Mouse (Mus musculus) E14TG2a.4 (cell line): ENCODE data around the gene Ubqln1.

Experiments
- H3K27me3 ChIP-seq: 2 replicates; pipeline ENCODE4 v1.6.1; 2014; ENCODE audit warnings: low read length, control low read depth; ENCODE audit not compliant: insufficient read depth
- H3K36me3 ChIP-seq: 2 replicates; pipeline ENCODE4 v1.6.1; 2014; ENCODE audit warnings: low read length, control low read depth; ENCODE audit not compliant: insufficient read depth
- H3K4me1 ChIP-seq: replicated peaks from 2 replicates; pipeline ENCODE4 v1.6.1; 2014; ENCODE audit warnings: low read depth, low read length, control low read depth
- H3K4me3 ChIP-seq: replicated peaks from 2 replicates; pipeline ENCODE4 v1.5.1; 2014; ENCODE audit warnings: mild to moderate bottlenecking, low read length
- H3K9me3 ChIP-seq: 2 replicates; pipeline ENCODE4 v1.6.1; 2014; ENCODE audit warnings: low read length, control low read depth
- CTCF ChIP-seq: conservative IDR thresholded peaks from 2 replicates; pipeline ENCODE4 v1.5.1; 2014; ENCODE audit warnings: low read length
- NANOG ChIP-seq: IDR thresholded peaks from 2 replicates; pipeline ENCODE4 v1.6.1; 2014; ENCODE audit warnings: borderline replicate concordance, low read length, mixed read lengths
- POU5F1 ChIP-seq: IDR thresholded peaks from 2 replicates; pipeline ENCODE4 v1.6.1; 2014; ENCODE audit warnings: low read length, borderline replicate concordance

The Ubqln1 gene

DNA sequence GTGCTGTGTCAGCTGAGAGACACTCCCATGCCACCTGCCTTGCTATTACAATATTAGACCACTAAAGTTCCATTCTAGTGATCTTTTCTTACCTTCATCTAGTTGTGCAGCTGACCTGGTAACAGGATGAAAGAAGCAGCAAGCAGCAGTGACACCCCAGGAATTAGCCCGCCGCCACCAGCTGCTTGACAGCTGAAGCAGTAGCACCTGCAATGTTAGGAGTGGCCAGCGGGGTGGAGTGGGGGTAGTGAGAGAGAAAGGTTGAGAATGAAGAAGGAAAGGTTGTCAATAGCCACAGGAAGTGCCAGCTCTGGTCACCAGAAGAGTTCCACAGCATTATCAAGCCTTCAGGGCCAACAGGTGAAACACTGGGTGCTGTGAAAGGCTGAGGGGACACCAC lies 83.8 kb downstream of the Ubqln1 start:
- H3K4me1 ChIP-seq, result peaks cover 24% of the 10 kb centered on the region
- H3K9me3 ChIP-seq, result peaks cover 3% of the 10 kb centered on the region; the same call in 1 of the 2 replicates
- H3K36me3 ChIP-seq, result peaks cover under 1% of the 10 kb centered on the region
- TF ChIP-seq POU5F1 (no peak), NANOG (no peak), CTCF (0 out of 2 replicates have a peak, but pooled peaks have one; percentile 11)
- no peaks in the 10 kb centered on the region for H3K27me3 ChIP-seq
- H3K4me3 ChIP-seq, result no peak overlapping the region

DNA sequence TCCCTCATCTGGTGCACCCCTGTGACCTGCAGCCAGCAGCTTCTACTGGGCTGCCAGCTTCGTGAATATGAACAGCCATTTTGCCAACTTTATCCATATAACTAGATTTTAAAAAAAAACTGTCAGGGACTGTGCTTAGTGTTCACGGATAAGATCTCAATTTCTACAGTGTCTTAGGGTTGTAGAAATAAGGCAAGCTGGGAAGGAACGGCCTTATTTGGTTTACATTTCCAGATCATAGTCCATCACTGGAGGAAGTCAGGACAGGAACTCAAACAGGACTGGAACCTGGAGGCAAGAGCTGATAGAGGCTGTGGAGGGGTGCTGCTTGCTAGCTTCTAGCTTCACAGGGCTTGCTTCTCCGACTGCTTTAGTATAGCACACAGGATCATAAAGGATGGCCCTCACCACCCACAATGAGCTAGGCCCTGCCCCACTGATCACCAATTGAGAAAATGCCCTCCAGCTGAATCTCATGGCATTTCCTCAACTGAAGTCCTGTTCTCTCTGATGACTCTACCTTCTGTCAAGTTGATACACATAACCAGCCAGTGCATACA lies 85.7 kb downstream of the Ubqln1 start:
- H3K27me3 ChIP-seq, result no peaks in the 10 kb centered on the region
- no peak for TF ChIP-seq NANOG
- TF ChIP-seq POU5F1, result no peak
- no peak for TF ChIP-seq CTCF
- H3K9me3 ChIP-seq, result no peaks in the 10 kb centered on the region
- H3K4me1 ChIP-seq, result peaks cover 38% of the 10 kb centered on the region
- H3K4me3 ChIP-seq, result peak overlapping the region; percentile 91
- peaks cover 20% of the 10 kb centered on the region for H3K36me3 ChIP-seq

DNA sequence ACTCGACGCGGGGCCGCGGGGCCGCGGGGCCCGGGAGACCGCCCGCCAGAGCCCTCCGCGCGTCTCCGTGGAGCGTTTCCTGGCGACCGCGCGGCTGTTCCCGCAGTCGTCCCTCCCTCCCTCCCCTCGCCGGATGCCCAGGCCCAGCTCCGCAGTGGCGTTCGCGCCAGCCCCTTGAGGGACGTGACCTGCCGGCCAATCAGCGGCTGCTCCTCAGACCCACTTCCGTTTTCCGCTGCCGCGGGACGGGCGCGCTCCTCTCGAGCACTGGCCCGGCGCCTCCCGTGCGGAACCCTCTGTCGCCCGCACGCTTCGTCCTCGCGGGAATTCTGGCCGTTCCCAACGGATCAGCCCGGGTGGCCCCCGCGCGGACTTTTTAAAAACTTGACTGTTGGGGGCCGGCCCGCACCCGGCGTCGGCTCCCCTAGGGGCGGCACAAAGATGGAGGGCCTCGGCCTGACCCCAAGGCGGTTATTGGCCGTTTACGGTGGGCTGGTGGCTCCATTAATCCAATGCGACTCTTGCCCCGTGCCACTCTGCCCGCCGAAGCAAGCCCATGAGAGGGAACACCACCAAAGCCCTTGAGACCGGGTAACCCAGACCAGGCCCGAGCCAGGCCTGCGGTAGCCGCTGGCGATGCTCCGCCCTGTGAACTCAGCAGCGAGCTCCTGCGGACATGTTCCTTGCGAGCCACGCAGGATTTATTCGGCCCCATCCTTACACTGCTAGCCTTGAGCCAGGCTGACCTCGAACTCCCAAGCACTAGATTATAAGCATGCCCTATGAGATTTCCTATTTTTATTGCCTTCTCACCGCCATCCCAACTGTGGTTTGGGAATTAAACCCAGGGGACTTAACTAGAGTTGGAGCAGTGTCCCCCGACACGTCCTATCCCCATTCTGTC lies 86.4 kb downstream of the Ubqln1 start:
- TF ChIP-seq POU5F1, result no peak
- no peak for TF ChIP-seq NANOG
- no peaks in the 10 kb centered on the region for H3K9me3 ChIP-seq
- no peaks in the 10 kb centered on the region for H3K27me3 ChIP-seq
- H3K36me3 ChIP-seq, result peaks cover 23% of the 10 kb centered on the region
- H3K4me1 ChIP-seq, result peaks cover 46% of the 10 kb centered on the region
- H3K4me3 ChIP-seq, result peak overlapping the region; percentile 91

DNA sequence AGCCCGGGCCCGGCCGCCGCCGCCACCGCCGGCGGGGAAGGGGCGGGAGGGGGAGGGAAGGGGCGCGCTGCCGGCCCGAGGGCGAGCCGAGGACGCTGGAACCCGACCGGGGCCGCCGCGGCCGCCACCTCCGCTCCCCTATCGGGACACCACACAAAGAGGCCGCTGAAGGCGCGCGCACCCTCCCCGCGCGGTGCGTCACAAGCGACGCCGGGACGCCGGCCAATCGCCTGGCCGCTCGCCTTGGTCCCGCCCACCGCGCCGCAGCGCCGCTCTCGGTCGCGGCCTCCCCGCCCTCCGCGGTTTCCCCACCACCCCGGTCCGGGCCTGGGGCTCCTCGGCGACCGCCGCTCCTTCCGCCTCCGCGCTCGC lies 87.1 kb downstream of the Ubqln1 start, which contains the start of gene Hnrnpa0:
TSS of gene Hnrnpa0 (minus strand) at position 161 of the 372 bp plus-strand sequence.
- Histone ChIP-seq H3K9me3 (no peaks in the 10 kb centered on the region), H3K27me3 (no peaks in the 10 kb centered on the region), H3K36me3 (peaks cover 23% of the 10 kb centered on the region), H3K4me1 (peaks cover 47% of the 10 kb centered on the region), H3K4me3 (peak within 1 kb of the TSS; percentile 91)
- TF ChIP-seq CTCF (no peak), NANOG (no peak), POU5F1 (no peak)

DNA sequence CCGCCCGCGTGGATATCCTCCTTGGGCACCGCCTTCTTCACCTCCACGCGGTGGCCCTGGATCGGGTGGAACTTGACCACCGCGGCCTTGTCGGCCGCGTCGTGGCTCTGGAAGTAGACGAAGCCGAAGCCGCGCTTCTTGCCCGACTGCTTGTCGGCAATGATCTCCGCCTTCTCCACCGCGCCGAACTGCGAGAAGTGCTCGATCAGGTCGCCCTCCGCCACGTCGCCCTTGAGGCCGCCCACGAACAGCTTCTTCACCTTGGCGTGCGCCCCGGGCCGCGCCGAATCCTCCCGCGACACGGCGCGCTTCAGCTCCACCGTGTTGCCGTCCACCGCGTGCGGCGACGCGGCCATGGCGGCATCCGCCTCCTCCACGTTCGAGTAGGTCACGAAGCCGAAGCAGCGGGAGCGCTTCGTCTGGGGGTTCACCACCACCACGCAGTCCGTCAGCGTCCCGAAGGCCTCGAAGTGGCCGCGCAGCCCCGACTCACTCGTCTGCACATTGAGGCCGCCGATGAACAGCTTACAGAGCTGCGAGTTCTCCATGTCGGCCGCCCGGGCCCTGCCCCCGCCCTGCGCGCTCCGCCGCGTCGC lies 87.6 kb downstream of the Ubqln1 start:
- no peaks in the 10 kb centered on the region for H3K27me3 ChIP-seq
- peaks cover 23% of the 10 kb centered on the region for H3K36me3 ChIP-seq
- TF ChIP-seq POU5F1 (no peak), CTCF (no peak), NANOG (no peak)
- H3K4me1 ChIP-seq, result peaks cover 47% of the 10 kb centered on the region
- no peaks in the 10 kb centered on the region for H3K9me3 ChIP-seq
- peak overlapping the region; percentile 91 for H3K4me3 ChIP-seq

DNA sequence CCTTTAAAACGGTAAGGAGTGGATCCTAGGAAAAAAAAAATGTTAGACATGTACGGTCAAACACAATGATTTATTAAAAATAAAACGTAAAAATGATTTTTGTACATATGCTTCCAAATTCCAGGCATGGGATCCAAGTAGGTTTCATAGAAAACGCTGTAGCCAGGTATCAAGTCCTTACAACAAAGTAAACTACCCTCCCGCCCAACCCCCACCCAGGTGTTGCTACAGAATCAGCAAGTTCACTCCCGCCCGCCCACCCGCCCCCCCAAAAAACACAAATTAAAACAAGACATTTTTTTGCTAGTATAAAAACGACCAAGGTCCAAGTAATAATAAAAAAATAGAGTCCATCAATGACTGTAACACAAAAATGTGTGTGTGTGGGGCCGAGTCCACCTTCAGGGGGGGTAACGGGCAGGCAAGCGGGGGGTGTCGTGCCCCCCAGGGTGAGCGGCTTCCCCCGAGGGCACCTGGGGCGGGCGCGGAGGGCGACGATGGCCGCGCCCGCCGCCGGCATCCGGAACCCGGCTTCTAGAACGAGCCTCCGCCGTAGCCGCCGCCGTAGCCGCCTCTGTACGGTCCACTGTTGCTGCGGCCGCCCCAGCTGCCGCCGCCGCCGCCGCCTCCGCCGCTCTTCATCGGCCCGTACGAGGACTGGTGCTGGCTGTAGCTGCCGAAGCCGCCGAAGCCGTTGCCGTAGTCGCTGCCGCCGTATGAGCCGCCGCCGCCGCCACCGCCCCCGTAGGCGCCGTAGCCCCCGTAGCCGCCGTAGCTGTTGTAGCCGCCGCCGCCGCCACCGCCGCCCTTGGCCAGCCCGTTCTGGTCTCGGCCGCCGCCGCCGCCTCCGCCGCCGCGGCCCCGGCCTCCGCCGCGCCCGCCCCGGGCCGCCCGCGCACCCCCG lies 88.3 kb downstream of the Ubqln1 start:
- H3K4me1 ChIP-seq, result peaks cover 47% of the 10 kb centered on the region
- H3K4me3 ChIP-seq, result peak overlapping the region; percentile 91
- peaks cover 23% of the 10 kb centered on the region for H3K36me3 ChIP-seq
- H3K27me3 ChIP-seq, result no peaks in the 10 kb centered on the region
- H3K9me3 ChIP-seq, result no peaks in the 10 kb centered on the region
- no peak for TF ChIP-seq NANOG
- TF ChIP-seq POU5F1, result no peak
- no peak for TF ChIP-seq CTCF
